Mouse (Mus musculus): ENCODE data around the gene Casp2. TPM values are rescaled to one million over a fixed set of nuclear protein-coding genes. Genes with fewer than 3 reads are reported as not detected.

Gene Casp2
- polyA plus RNA-seq, 1 experiment from 2014 or later = 62.1 TPM

GRCm38 (mm10) chr6:42265391-42266330 lies 876 bp downstream of the Casp2 start:
- Histone ChIP-seq H3K4me3 (replicated peaks; ENCODE audit: low read length) (peak overlapping the region; percentile 71), H3K27me3 (replicated peaks; ENCODE audit: control insufficient read depth, insufficient read depth, low read length) (no peaks in the 10 kb centered on the region), H3K4me2 (ENCODE audit: low read length) (peak overlapping the region; percentile 96), H3K9me3 (ENCODE audit: control insufficient read depth, low read length) (no peaks in the 10 kb centered on the region), H3K27ac (ENCODE audit: low read length) (peak overlapping the region; percentile 88), H3K9ac (replicated peaks; ENCODE audit: low read depth, low read length) (peak overlapping the region; percentile 79), H3K36me3 (ENCODE audit: control insufficient read depth, insufficient read depth) (peaks cover 16% of the 10 kb centered on the region), H3K4me1 (replicated peaks; ENCODE audit: control insufficient read depth, insufficient read depth, low read length) (peaks cover 11% of the 10 kb centered on the region)
- ATAC-seq = no peak
- WGBS = under 1% methylated on average over 21 of the region's 21 CpGs

GRCm38 (mm10) chr6:42270817-42271216 lies 6.0 kb downstream of the Casp2 start:
- H3K4me2 ChIP-seq (ENCODE audit: low read length) = no peak overlapping the region
- H3K9ac ChIP-seq (replicated peaks; ENCODE audit: low read depth, low read length) = no peak overlapping the region
- no peaks in the 10 kb centered on the region for H3K9me3 ChIP-seq (ENCODE audit: control insufficient read depth, low read length)
- H3K4me3 ChIP-seq (replicated peaks; ENCODE audit: low read length) = no peak overlapping the region
- H3K4me1 ChIP-seq (replicated peaks; ENCODE audit: control insufficient read depth, insufficient read depth, low read length) = peaks cover 7% of the 10 kb centered on the region
- H3K36me3 ChIP-seq (ENCODE audit: control insufficient read depth, insufficient read depth) = peaks cover 48% of the 10 kb centered on the region
- no peaks in the 10 kb centered on the region for H3K27me3 ChIP-seq (replicated peaks; ENCODE audit: control insufficient read depth, insufficient read depth, low read length)
- H3K27ac ChIP-seq (ENCODE audit: low read length) = no peak overlapping the region
- ATAC-seq = no peak

DNA sequence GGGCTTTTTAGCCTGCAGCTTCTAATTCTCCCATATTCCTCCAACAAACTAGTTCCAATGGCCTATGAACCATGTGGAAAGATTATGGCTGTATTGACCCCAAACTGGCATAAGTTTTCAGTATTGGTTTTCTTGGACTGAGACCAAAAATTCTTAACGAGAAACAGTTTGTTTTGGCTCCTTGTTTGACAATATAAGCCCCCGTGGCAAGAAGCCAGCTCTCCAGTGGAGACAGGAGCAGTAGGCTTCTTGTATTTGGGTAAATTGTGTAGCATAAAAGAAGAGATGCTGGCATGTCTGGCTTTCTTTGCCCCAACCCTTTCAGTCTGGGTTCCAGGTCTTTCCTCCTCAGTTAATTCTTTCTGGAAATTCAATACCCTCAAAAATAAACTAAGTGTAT lies 11.4 kb downstream of the Casp2 start:
- peaks cover 66% of the 10 kb centered on the region for H3K36me3 ChIP-seq (ENCODE audit: control insufficient read depth, insufficient read depth)
- no peak overlapping the region for H3K4me3 ChIP-seq (replicated peaks; ENCODE audit: low read length)
- 27% methylated on average over 2 of the region's 2 CpGs for WGBS
- no peak overlapping the region for H3K9ac ChIP-seq (replicated peaks; ENCODE audit: low read depth, low read length)
- H3K4me2 ChIP-seq (ENCODE audit: low read length) = no peak overlapping the region
- H3K27ac ChIP-seq (ENCODE audit: low read length) = no peak overlapping the region
- H3K27me3 ChIP-seq (replicated peaks; ENCODE audit: control insufficient read depth, insufficient read depth, low read length) = no peaks in the 10 kb centered on the region
- H3K9me3 ChIP-seq (ENCODE audit: control insufficient read depth, low read length) = no peaks in the 10 kb centered on the region
- no peaks in the 10 kb centered on the region for H3K4me1 ChIP-seq (replicated peaks; ENCODE audit: control insufficient read depth, insufficient read depth, low read length)
- no peak for ATAC-seq

- WGBS = 92% methylated on average over 5 of the region's 5 CpGs
- Histone ChIP-seq H3K4me3 (replicated peaks; ENCODE audit: low read length) (no peak overlapping the region), H3K9ac (replicated peaks; ENCODE audit: low read depth, low read length) (no peak overlapping the region), H3K4me1 (replicated peaks; ENCODE audit: control insufficient read depth, insufficient read depth, low read length) (no peaks in the 10 kb centered on the region), H3K9me3 (ENCODE audit: control insufficient read depth, low read length) (no peaks in the 10 kb centered on the region), H3K27me3 (replicated peaks; ENCODE audit: control insufficient read depth, insufficient read depth, low read length) (no peaks in the 10 kb centered on the region), H3K36me3 (ENCODE audit: control insufficient read depth, insufficient read depth) (peaks cover 34% of the 10 kb centered on the region), H3K27ac (ENCODE audit: low read length) (no peak overlapping the region), H3K4me2 (ENCODE audit: low read length) (no peak overlapping the region)
- ATAC-seq = no peak
These were observed 18.2 kb downstream of the Casp2 start for GRCm38 (mm10) chr6:42282865-42283528.

DNA sequence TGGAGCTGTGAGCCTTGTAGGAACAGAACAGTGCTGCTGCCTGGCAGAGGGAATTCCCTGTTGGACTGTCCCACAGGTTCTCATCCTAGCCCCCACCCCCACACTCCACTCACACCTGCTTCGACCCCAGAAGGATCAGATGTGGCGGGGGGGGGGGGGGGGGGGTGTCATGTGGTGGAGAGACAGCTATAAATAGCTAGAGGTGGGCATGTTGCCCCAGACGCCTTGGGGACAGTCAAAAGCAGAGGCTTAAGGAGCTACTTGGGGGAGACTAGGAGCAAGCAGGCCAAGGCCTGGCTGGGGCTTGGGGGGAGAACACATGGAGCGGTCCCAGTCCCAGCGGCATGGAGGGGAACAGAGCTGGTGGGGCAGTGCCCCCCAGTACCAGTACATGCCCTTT lies 21.7 kb downstream of the Casp2 start, which contains the start of gene Clcn1:
Gene Clcn1 (plus strand): TSS at position 238 of the 400 bp plus-strand sequence.
- Histone ChIP-seq H3K27me3 (replicated peaks; ENCODE audit: control insufficient read depth, insufficient read depth, low read length) (no peaks in the 10 kb centered on the region), H3K4me3 (replicated peaks; ENCODE audit: low read length) (no peak within 1 kb of the TSS), H3K9ac (replicated peaks; ENCODE audit: low read depth, low read length) (no peak within 1 kb of the TSS), H3K27ac (ENCODE audit: low read length) (no peak within 1 kb of the TSS), H3K36me3 (ENCODE audit: control insufficient read depth, insufficient read depth) (peaks cover 16% of the 10 kb centered on the region), H3K9me3 (ENCODE audit: control insufficient read depth, low read length) (no peaks in the 10 kb centered on the region), H3K4me1 (replicated peaks; ENCODE audit: control insufficient read depth, insufficient read depth, low read length) (no peaks in the 10 kb centered on the region), H3K4me2 (ENCODE audit: low read length) (no peak within 1 kb of the TSS)
- 71% methylated on average over 4 of the region's 5 CpGs for WGBS
- no peak for ATAC-seq

DNA sequence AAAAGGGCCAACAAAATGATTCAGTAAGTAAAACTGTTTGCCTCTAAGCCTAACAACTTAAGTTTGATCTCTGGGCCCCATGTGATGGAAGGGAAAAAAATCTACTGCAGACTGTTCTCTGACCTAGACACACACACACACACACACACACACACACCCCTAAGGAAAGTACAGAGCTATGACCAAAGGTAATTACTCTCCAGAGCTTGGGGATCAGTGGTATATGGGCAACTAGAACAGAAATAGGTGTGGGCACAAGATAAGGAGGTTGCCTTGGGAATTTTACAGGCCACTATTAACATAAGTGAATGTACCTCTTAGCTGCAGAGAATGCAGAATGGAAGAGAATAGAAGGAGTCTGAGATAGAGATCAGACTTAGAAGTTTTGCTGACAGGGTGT lies 22.8 kb downstream of the Casp2 start:
- Histone ChIP-seq H3K4me3 (replicated peaks; ENCODE audit: low read length) (no peak overlapping the region), H3K9me3 (ENCODE audit: control insufficient read depth, low read length) (no peaks in the 10 kb centered on the region), H3K36me3 (ENCODE audit: control insufficient read depth, insufficient read depth) (peaks cover 13% of the 10 kb centered on the region), H3K27ac (ENCODE audit: low read length) (no peak overlapping the region), H3K4me1 (replicated peaks; ENCODE audit: control insufficient read depth, insufficient read depth, low read length) (no peaks in the 10 kb centered on the region), H3K4me2 (ENCODE audit: low read length) (no peak overlapping the region), H3K9ac (replicated peaks; ENCODE audit: low read depth, low read length) (no peak overlapping the region), H3K27me3 (replicated peaks; ENCODE audit: control insufficient read depth, insufficient read depth, low read length) (no peaks in the 10 kb centered on the region)
- ATAC-seq = no peak

- Histone ChIP-seq H3K36me3 (ENCODE audit: control insufficient read depth, insufficient read depth) (peaks cover 15% of the 10 kb centered on the region), H3K4me3 (replicated peaks; ENCODE audit: low read length) (no peak overlapping the region), H3K4me1 (replicated peaks; ENCODE audit: control insufficient read depth, insufficient read depth, low read length) (no peaks in the 10 kb centered on the region), H3K4me2 (ENCODE audit: low read length) (no peak overlapping the region), H3K27me3 (replicated peaks; ENCODE audit: control insufficient read depth, insufficient read depth, low read length) (no peaks in the 10 kb centered on the region), H3K9ac (replicated peaks; ENCODE audit: low read depth, low read length) (no peak overlapping the region), H3K9me3 (ENCODE audit: control insufficient read depth, low read length) (no peaks in the 10 kb centered on the region), H3K27ac (ENCODE audit: low read length) (no peak overlapping the region)
- 95% methylated on average over 6 of the region's 6 CpGs for WGBS
- ATAC-seq = no peak
These were observed 28.5 kb downstream of the Casp2 start for GRCm38 (mm10) chr6:42293327-42293726.

- no peak overlapping the region for H3K4me3 ChIP-seq (replicated peaks; ENCODE audit: low read length)
- no peaks in the 10 kb centered on the region for H3K4me1 ChIP-seq (replicated peaks; ENCODE audit: control insufficient read depth, insufficient read depth, low read length)
- ATAC-seq = no peak
- H3K27me3 ChIP-seq (replicated peaks; ENCODE audit: control insufficient read depth, insufficient read depth, low read length) = no peaks in the 10 kb centered on the region
- no peaks in the 10 kb centered on the region for H3K9me3 ChIP-seq (ENCODE audit: control insufficient read depth, low read length)
- 87% methylated on average over 3 of the region's 3 CpGs for WGBS
- H3K4me2 ChIP-seq (ENCODE audit: low read length) = no peak overlapping the region
- no peak overlapping the region for H3K9ac ChIP-seq (replicated peaks; ENCODE audit: low read depth, low read length)
- no peak overlapping the region for H3K27ac ChIP-seq (ENCODE audit: low read length)
- peaks cover 16% of the 10 kb centered on the region for H3K36me3 ChIP-seq (ENCODE audit: control insufficient read depth, insufficient read depth)
These were observed 30.8 kb downstream of the Casp2 start for GRCm38 (mm10) chr6:42295549-42296094.

DNA sequence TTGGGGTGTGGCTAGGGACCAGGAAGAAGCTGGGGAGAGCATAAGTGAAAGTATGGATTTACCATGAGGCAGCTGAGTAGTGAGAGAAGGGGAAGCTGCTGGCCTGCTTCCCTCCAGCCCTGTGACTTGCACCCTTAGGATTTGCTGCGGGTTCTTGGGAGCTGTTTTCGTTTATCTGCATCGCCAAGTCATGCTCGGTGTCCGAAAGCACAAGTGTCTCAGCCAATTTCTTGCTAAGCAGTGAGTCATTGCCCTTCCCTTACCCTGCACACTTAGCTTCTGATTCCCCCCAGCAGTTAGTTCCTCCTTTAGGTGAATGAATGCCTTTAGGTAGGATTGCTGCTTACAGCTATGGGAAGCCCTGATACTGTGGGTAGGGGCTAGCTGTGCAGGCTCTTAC lies 34.6 kb downstream of the Casp2 start:
- 95% methylated on average over 5 of the region's 5 CpGs for WGBS
- Histone ChIP-seq H3K9ac (replicated peaks; ENCODE audit: low read depth, low read length) (no peak overlapping the region), H3K4me2 (ENCODE audit: low read length) (no peak overlapping the region), H3K27ac (ENCODE audit: low read length) (no peak overlapping the region), H3K4me1 (replicated peaks; ENCODE audit: control insufficient read depth, insufficient read depth, low read length) (no peaks in the 10 kb centered on the region), H3K9me3 (ENCODE audit: control insufficient read depth, low read length) (no peaks in the 10 kb centered on the region), H3K4me3 (replicated peaks; ENCODE audit: low read length) (no peak overlapping the region), H3K27me3 (replicated peaks; ENCODE audit: control insufficient read depth, insufficient read depth, low read length) (no peaks in the 10 kb centered on the region), H3K36me3 (ENCODE audit: control insufficient read depth, insufficient read depth) (peaks cover 10% of the 10 kb centered on the region; the same call in 1 of the 2 replicates)
- no peak for ATAC-seq

Data from forebrain, embryonic 16.5 days (tissue).